Mouse (Mus musculus): Measurements from ENCODE around the gene Arhgef5. TPM values are rescaled to one million over a fixed set of nuclear protein-coding genes. Genes with fewer than 3 reads are reported as not detected.

Arhgef5 gene
- polyA plus RNA-seq, 1 experiment, result 0.44 TPM

DNA sequence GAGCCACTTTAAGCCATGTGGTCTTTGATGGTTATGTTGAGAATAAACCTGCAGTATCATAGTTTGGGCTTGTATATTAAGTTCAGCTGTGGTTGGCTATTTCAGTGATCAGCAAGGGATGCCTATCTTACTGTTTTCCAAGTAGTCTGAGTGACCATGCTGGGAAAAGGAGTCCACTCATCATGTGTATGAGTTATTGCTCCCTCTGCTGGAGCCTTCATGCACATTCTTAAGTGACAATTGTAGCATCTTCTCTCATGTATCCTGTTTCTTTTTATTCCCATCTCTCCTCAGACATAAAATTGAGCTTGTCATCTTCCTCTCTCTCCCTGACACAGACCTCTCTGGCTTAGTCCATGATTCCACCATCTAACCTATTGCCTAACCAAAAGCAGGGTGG is 12.9 kb downstream of the Arhgef5 start:
- no peak overlapping the region for H3K4me3 ChIP-seq (replicated peaks)
- H3K27me3 ChIP-seq (replicated peaks), result peaks cover 23% of the 10 kb centered on the region
- TF ChIP-seq GATA1 (IDR thresholded peaks at IDR 0.05; ENCODE audit: borderline replicate concordance, low read length) (no peak), FLI1 (IDR thresholded peaks at IDR 0.05; ENCODE audit: low read length) (no peak)
- H3K9me3 ChIP-seq, result no peaks in the 10 kb centered on the region
- H3K4me1 ChIP-seq, result no peaks in the 10 kb centered on the region
- H3K36me3 ChIP-seq (replicated peaks; ENCODE audit: low read length), result no peaks in the 10 kb centered on the region

DNA sequence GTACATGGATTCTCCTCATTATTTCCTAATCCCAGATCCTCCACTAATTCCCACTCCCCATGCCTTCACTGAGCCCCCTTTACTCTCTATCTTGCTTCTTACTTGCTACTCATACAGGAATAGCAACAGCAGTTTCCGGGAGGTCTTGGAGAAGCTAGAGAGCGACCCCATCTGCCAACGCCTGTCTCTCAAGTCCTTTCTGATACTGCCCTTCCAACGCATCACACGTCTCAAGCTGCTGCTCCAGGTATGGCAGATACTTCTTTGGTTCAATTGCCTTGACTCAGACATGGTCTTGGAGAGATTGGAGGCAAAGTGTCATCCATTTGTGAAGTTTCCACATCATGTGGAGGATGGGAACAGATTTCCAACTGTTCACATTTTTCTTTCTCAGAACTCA is 15.1 kb downstream of the Arhgef5 start:
- no peak for TF ChIP-seq FLI1 (IDR thresholded peaks at IDR 0.05; ENCODE audit: low read length)
- TF ChIP-seq GATA1 (IDR thresholded peaks at IDR 0.05; ENCODE audit: borderline replicate concordance, low read length), result no peak
- no peaks in the 10 kb centered on the region for H3K9me3 ChIP-seq

DNA sequence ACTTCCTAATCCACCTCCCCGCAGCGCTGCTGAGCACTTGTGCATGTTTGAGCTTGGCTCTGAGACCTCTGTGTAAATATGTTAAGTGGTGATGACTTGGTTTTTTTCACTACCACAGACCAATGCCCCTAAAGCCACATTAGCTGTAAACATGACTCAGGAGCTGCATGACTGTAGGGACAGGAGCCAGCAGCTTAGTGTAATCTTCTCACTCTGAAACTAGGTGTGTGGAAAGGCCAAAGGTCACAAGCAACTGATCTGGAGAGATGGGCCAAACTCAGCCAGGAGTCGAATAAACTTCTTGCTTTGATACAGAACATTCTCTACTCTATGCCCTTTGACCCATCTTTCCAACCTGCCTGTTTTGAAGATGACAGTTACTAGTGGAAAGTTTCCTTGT is 26.7 kb downstream of the Arhgef5 start:
- TF ChIP-seq FLI1 (IDR thresholded peaks at IDR 0.05; ENCODE audit: low read length) (no peak), GATA1 (IDR thresholded peaks at IDR 0.05; ENCODE audit: borderline replicate concordance, low read length) (no peak)
- no peak overlapping the region for H3K4me3 ChIP-seq (replicated peaks)
- H3K36me3 ChIP-seq (replicated peaks; ENCODE audit: low read length), result no peaks in the 10 kb centered on the region
- H3K9me3 ChIP-seq, result no peaks in the 10 kb centered on the region
- peaks cover 3% of the 10 kb centered on the region for H3K27me3 ChIP-seq (replicated peaks)
- H3K4me1 ChIP-seq, result peaks cover 32% of the 10 kb centered on the region

More for the DNA sequence above, 15.1 kb downstream of the Arhgef5 start:
- Histone ChIP-seq H3K4me3 (replicated peaks) (no peak overlapping the region), H3K27me3 (replicated peaks) (peaks cover 16% of the 10 kb centered on the region), H3K4me1 (no peaks in the 10 kb centered on the region), H3K36me3 (replicated peaks; ENCODE audit: low read length) (no peaks in the 10 kb centered on the region)

DNA sequence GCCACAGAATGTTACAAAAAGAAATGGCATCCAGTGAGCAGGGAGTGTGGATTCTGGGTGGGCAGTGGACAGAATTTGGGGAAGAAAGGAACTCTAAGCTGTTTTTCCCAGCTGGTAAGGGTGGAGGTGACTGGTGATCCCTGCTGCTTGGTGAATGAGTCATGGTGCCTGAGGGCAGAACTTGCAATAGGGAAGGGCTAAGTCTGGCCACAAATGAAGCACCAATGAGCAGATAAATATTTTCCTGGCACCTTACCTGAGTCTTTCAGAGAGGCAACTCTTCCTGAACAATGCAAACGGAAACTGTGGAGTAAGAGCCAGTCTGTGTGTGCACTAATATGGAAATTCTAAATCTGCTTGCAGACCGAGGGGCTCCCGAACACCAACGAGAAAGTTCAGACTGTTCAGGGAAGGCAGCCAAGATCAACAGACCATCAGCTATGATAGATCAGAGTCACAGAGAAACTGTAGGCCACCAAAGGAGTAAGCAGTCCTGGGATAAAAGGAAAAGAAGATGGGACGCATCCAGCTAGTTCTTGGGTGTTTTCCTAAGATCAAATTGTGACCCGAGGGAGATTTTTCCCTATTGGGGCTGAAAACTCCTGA is 27.2 kb downstream of the Arhgef5 start:
- peaks cover 3% of the 10 kb centered on the region for H3K27me3 ChIP-seq (replicated peaks)
- H3K36me3 ChIP-seq (replicated peaks; ENCODE audit: low read length), result no peaks in the 10 kb centered on the region
- H3K4me1 ChIP-seq, result peaks cover 36% of the 10 kb centered on the region
- H3K4me3 ChIP-seq (replicated peaks), result no peak overlapping the region
- no peaks in the 10 kb centered on the region for H3K9me3 ChIP-seq
- TF ChIP-seq FLI1 (IDR thresholded peaks at IDR 0.05; ENCODE audit: low read length), result no peak
- TF ChIP-seq GATA1 (IDR thresholded peaks at IDR 0.05; ENCODE audit: borderline replicate concordance, low read length), result no peak

DNA sequence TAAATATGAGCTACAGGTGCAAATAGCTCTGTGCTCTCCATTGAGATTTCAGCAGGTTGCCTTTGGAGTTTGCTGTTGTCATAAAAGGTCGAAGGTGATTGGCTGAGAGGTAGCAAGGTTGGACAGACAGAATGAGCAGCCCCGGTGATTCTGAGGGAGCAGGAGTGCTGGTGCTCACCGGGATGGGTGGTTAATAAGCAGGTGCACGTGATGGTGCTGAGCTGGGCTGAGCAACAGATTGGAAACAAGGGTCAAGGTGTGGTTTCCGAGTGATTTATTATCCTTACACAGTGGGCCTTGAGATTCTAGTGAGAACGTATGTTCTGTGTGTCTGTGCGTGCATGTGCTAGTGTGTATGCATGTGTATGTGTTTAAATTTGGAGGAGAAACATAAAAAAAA is 27.8 kb downstream of the Arhgef5 start:
- peaks cover 3% of the 10 kb centered on the region for H3K27me3 ChIP-seq (replicated peaks)
- no peak for TF ChIP-seq GATA1 (IDR thresholded peaks at IDR 0.05; ENCODE audit: borderline replicate concordance, low read length)
- TF ChIP-seq FLI1 (IDR thresholded peaks at IDR 0.05; ENCODE audit: low read length), result no peak
- no peaks in the 10 kb centered on the region for H3K9me3 ChIP-seq
- H3K36me3 ChIP-seq (replicated peaks; ENCODE audit: low read length), result no peaks in the 10 kb centered on the region
- H3K4me3 ChIP-seq (replicated peaks), result no peak overlapping the region
- H3K4me1 ChIP-seq, result peaks cover 36% of the 10 kb centered on the region

DNA sequence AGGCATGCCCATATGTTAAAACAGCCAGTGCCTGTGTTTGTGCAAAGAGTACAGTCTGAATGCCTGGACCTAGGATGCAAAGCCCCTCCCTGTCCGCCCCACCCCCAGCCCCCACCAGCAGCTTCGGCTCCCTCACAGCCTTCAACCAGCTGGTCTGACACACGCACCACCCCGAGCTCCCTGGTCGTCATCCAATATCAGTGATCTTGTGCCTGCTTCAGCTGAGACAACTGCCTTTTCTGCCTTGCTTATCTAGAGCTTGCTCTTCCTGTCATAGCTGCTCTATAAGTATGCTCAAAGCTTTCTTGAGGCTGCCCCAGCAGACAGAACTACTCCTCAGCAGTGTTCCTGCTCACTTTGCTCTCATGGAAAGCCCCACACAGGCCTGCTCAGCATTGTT is 30.5 kb downstream of the Arhgef5 start:
- no peaks in the 10 kb centered on the region for H3K36me3 ChIP-seq (replicated peaks; ENCODE audit: low read length)
- H3K9me3 ChIP-seq, result no peaks in the 10 kb centered on the region
- peaks cover 5% of the 10 kb centered on the region for H3K27me3 ChIP-seq (replicated peaks)
- peak overlapping the region; percentile 75 for H3K4me3 ChIP-seq (replicated peaks)
- TF ChIP-seq FLI1 (IDR thresholded peaks at IDR 0.05; ENCODE audit: low read length), result no peak
- no peak for TF ChIP-seq GATA1 (IDR thresholded peaks at IDR 0.05; ENCODE audit: borderline replicate concordance, low read length)
- peaks cover 36% of the 10 kb centered on the region for H3K4me1 ChIP-seq

DNA sequence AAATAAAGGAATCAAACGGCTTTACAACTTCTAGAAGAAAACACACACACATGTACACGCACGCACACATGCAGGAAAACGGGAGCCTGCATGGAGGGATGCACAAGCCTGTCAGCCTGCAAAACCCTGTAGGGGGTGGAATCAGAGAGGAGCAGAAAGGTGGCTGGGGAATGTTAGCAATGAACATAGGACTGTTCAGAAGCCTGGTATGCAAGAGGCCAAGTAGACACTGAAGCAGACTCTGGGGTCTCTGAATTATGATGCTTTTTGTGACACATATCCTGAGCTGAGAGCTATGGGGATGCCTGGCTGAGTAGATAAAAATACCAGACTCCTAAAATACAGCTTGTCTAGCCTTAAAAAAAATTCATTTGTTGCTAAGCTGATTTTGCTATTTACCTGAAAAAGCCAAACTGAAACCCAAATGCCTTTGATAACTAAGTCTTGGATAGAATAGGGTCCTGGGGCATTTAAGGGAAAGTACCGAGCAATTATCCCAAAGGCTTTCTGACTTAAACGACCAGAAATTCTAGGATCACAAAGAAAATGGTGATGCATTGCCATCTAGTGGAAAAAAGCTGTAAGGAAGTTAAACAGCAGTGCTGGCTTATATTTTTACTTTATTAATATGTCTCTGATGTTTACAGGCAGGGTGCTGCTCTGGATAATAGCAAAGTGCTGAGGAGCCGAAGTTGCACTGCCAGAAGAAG is 31.6 kb downstream of the Arhgef5 start:
- Histone ChIP-seq H3K27me3 (replicated peaks) (peaks cover 7% of the 10 kb centered on the region), H3K36me3 (replicated peaks; ENCODE audit: low read length) (no peaks in the 10 kb centered on the region), H3K9me3 (no peaks in the 10 kb centered on the region), H3K4me3 (replicated peaks) (no peak overlapping the region), H3K4me1 (peaks cover 33% of the 10 kb centered on the region)
- TF ChIP-seq FLI1 (IDR thresholded peaks at IDR 0.05; ENCODE audit: low read length), result no peak
- TF ChIP-seq GATA1 (IDR thresholded peaks at IDR 0.05; ENCODE audit: borderline replicate concordance, low read length), result no peak

DNA sequence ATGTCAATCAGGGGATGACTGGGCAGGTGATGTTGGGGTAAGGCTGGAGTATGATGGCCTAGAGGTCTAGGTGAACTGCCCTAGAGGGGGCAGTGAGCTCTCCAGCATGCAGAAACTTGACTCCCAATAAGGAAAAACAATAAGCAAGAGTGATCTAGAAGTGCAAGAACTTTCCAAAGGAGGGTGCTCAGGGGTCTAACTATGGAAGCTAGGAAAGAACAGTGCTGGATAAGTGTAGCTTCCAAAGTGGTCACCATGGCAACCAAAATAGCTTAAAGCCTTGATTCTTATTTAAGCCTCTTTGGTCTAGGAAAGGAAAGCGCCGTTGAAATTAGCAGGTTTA is 32.1 kb downstream of the Arhgef5 start:
- Histone ChIP-seq H3K4me1 (peaks cover 28% of the 10 kb centered on the region), H3K9me3 (no peaks in the 10 kb centered on the region), H3K36me3 (replicated peaks; ENCODE audit: low read length) (no peaks in the 10 kb centered on the region), H3K4me3 (replicated peaks) (no peak overlapping the region), H3K27me3 (replicated peaks) (peaks cover 7% of the 10 kb centered on the region)
- TF ChIP-seq FLI1 (IDR thresholded peaks at IDR 0.05; ENCODE audit: low read length), result no peak
- no peak for TF ChIP-seq GATA1 (IDR thresholded peaks at IDR 0.05; ENCODE audit: borderline replicate concordance, low read length)

DNA sequence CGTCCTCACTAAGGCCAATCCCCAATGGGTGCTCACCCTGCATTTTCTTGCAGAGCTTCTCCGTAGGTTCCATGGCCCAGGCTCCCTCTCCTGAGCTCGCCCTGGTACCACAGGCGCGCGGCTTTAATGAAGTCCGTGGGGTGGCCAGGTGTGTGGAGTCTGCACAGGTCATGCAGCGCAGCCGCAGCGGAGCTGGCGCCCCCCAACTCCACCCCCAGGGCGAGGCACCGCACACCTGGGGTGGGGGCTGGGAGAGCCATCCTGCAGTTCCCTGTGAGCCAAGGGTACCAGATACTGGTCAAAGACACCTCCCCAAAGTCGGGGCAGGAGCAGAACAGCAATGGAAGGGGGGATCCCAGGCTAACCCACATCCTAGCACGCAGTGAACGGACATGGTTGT is 44.1 kb downstream of the Arhgef5 start, which contains the start of gene Nobox:
Gene Nobox, minus strand, starts transcription at position 101 of the 400 bp plus-strand sequence.
- TF ChIP-seq FLI1 (IDR thresholded peaks at IDR 0.05; ENCODE audit: low read length), result no peak
- no peak for TF ChIP-seq GATA1 (IDR thresholded peaks at IDR 0.05; ENCODE audit: borderline replicate concordance, low read length)
- peaks cover 4% of the 10 kb centered on the region for H3K4me1 ChIP-seq
- H3K27me3 ChIP-seq (replicated peaks), result peaks cover 6% of the 10 kb centered on the region
- no peaks in the 10 kb centered on the region for H3K36me3 ChIP-seq (replicated peaks; ENCODE audit: low read length)
- H3K9me3 ChIP-seq, result no peaks in the 10 kb centered on the region
- H3K4me3 ChIP-seq (replicated peaks), result no peak within 1 kb of the TSS

DNA sequence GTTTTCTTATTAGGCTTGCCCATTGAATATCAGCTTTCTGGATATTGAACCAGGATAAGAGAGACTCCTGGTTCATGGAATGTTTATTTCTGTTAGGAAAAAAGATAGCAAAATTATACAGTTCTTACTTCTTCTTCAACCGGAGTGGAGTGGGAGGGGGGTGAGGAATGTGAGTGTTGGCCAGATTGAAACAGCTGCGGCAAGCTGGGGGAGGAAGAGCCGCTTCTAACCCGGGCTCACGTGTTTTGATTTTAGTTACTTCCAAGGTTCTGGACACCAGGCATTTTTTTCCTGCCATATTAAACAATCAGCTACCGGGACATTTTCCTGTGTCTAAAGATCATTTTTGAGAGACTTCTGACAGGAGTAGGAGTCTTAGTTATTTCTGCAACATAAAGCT is 44.7 kb downstream of the Arhgef5 start:
- H3K27me3 ChIP-seq (replicated peaks), result peaks cover 6% of the 10 kb centered on the region
- peaks cover 4% of the 10 kb centered on the region for H3K4me1 ChIP-seq
- no peaks in the 10 kb centered on the region for H3K9me3 ChIP-seq
- no peaks in the 10 kb centered on the region for H3K36me3 ChIP-seq (replicated peaks; ENCODE audit: low read length)
- TF ChIP-seq FLI1 (IDR thresholded peaks at IDR 0.05; ENCODE audit: low read length) (no peak), GATA1 (IDR thresholded peaks at IDR 0.05; ENCODE audit: borderline replicate concordance, low read length) (no peak)
- no peak overlapping the region for H3K4me3 ChIP-seq (replicated peaks)
